Mouse (Mus musculus) ovary, postnatal 36 days (tissue): ENCODE measurements around the gene Zc3h18.
A peak's percentile ranks its signal among the peaks of the same experiment; 100 is the strongest.

Experiments used
- DNase-seq: peaks from one replicate; pipeline ENCODE4 v3.0.0; 2022; ENCODE audit warnings: low spot score, mixed read lengths

Zc3h18 gene

DNA sequence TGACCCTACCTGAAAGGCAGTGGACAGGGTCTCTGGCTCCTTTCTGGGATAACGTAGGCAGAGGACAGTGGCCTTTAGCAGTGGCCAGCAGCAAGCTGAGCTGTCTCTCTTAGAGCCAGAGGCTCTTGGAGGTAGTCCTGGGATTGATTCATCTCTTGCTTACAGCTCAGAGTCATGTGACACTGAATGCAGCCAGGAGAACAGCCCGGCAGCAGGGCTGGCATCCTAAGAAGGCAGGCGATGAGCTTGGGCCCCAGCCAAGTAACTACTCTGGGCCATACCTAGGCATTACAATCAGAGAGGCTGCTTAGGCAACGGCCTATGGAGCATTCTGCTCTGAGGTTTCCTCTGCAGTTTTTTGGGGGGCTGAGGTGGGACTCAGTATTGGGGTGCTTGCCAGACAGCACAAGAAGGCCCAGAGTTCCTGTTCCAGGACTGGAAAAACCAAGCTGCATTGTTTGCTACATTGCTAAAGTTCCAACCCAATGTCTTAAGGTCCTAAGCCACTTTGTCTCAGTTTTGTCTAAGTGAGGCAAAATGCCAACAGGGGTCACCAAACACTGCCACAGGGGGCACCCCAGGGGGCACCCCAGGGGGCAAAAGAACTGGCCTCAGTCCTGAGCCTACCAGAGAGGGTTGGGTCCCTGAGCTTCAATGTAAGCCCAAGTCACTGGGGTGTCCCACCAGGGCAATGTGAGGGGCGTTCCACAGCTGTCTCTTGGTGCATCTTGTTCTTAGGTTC is 28.4 kb upstream of the Zc3h18 start:
- no peak for DNase-seq

DNA sequence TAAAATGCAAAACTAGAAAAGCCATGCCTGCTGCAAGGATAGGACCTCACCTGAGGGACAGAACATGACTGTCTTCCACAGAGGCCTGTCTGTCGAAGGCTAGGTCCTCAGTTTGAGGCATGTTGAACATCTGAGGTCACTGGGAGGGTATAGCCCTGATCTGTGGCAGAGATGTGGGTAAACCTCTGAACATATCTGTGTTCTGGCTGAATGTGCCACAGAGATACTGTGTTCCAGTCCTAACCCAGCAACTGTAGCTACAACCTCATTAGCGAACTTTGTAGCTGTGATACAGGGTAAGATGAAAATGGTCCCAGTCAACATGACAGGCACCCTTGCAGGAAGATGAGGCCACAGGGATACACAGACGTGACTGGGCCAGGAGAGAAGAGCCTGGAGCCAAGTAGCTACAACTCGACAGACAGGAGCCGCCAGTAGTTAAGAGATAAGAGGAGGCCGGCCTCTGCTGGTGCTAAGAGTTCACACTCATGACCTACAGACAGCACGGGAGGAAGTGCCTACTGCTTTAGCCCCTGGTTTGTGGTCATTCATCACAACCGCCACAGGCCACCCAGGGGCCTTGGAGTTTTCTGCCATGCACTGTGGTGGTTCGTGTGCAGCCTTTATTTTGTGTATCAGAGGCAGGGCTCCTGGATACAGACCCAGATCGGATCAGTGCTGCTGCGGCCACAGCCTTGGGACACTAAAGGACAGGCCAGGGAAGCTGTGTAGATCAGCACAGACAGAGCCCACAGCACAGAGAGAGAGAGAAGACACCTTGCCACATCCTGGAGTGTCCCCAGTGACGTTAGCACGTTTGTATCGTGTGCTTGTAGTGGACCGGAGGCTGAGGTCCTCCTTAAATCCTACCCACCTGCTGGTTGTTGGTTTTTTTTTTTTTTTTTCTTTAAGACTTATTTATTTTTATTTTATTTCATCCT is 26.8 kb upstream of the Zc3h18 start:
- DNase-seq = no peak

DNA sequence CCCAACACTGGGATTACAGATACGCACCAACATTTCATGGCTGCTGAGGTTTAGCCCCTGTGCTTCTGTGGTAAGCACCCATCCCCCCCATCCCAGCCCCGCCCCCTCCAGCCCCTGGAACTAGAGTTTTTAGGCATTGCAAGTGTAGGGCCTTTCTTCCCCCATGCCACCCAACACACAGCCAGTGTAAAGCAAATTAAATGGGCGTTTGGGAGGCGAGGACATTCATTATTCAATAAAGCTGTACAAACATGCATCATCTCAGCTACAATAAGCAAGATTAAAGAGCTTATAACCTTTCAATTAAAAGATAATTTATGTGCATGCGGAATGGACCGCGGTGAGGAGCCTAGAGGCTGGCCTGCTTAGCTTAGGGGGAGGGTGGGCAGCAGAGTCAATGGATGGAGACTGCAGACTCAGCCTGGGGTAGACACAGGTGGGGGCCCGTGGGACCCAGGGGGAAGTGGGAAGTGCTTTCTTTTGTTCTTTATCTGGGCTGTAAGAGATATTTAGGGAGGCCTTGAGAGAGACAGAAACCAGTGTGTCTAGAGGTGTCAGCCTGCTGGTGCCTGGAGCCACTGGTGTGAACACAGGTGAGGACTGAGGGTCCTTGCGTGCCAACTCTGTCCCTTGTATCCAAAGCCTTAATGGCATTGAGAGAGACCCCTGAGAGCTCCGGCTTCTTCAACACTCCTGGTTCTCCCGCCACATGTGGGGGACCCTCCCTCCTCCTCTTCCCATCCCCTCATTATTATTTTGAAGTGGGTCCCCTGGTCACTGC is 25.9 kb upstream of the Zc3h18 start:
- DNase-seq = no peak

DNA sequence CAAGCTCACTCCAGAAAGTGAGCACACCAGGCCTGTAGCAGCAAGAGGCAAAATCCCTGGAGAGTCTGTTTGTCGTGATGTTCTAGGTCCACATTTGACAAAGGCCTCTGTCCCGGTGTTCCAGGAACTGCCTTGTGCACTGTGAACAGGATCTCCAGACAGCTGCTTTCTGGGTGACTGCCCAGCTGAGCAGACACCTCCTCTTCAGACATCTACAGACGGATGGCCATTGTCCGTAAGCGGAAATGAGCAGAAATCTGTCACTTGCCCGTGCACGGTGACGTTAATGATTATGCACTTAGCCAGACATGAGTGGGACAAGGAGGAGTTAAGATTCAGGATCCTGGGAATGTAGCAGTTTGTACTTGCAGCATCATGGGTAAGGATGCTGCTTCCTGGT is 22.3 kb upstream of the Zc3h18 start:
- DNase-seq = no peak

DNA sequence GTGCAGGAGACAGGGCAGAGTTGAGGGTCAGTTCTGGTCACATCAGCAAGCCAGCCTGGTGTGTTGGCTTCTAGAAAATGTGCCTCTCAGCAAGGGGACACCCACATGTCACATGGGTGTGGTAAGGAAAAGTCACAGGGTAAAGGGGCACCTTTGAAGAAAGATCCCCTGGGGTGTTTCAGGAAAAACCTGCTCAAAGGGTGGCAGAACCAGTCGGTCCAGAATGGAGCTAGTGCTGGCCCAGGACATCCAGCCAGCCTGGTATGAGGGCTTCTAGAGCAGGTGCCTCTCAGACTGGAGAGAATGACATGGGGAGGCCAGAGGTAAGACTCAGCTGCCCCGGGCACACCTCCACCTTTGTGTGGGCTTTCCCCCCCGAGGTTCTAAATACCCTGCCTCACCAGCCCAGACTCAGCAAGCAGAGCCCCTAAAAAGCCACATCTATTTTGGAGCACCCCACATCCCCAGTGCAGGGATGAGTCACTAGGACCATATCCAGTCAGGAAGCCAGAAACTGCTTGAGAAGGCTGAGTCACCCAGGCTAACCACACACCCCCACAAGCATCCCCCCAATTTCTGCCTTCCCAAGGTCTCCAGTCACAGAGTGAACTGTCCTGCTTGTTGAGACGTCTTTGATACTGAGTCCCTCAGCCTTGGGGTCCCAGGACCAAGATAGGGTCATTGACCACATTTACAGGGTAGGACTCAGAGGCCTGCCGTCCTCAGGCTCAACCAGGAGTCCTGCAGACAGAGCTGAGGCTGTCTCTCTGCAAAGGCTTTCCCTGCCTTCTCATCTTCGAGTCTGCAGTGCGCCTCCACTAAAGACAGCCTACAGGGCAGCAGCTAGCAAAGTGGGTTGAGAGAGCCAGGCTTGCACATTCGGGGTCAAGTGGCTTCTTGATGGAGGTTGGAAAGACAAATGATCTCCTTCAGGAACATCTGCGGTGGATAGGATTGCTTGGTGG is 20.5 kb upstream of the Zc3h18 start:
- no peak for DNase-seq

DNA sequence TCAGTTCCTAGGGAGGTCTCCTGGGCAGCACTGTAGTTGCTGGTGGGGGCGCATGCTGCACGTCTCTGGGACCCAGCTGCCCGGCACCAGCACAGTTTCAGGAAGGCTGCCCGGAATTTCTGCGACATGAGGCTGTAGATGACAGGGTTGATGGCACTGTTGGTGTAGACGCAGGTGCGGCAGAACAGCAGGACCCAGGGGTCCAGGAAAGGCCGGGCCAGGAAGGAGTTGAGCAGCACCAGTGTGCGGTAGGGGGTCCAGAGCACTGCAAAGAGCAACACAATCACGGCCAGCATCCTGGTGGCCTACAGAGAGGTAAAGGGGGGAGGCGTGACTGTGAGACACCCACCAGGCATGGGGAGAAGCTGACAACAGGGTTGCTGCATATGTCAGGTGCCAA is 19.2 kb upstream of the Zc3h18 start:
- DNase-seq = no peak

DNA sequence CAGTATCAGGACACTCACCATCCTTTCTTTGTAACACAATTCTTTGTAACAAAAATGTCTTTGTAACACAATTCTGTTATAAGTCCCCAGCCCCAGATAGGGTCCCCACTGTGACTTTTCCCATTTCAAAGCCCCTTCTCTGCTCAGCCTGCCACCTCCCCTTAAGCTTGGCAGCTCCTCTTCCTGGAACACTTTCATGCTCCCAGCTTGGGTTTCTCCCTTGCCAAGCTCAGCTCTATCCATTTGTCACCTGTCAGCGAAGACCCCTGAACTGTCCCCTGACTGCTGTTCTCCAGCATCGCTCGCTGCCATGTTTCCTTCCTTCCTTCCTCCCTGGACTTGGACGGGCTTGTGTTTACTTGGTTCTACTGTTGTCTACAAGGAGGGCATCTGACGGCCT is 18.8 kb upstream of the Zc3h18 start:
- DNase-seq = no peak

DNA sequence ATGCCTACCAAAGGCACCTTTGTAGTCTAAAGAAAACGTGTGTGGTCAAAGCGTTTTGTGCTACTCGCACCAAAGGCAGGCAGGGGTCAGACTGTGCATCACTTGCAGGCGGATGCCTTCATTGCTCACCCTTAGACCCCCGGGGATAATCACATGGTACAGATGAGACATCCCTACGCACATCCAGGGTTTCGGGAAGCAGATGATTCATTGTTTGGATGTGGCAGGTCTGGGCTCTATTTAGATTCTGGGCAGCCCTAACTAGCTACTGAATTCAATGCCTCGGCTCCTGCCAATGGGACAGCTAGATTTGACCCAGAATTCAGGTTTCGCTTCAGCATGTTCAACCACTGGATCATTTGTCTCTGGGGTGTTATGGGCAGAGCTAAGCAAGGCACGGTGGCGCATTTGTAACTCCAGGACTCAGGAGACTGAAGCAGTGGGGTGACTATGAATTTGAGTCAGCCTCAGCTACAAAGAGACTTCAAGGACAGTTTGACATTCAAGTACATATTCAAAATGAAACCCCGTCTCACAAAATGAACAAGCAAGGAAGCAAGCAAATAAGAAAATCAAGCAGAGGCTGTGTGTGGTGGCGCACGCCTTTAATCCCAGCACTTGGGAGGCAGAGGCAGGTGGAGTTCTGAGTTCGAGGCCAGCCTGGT is 17.2 kb upstream of the Zc3h18 start:
- DNase-seq = no peak

DNA sequence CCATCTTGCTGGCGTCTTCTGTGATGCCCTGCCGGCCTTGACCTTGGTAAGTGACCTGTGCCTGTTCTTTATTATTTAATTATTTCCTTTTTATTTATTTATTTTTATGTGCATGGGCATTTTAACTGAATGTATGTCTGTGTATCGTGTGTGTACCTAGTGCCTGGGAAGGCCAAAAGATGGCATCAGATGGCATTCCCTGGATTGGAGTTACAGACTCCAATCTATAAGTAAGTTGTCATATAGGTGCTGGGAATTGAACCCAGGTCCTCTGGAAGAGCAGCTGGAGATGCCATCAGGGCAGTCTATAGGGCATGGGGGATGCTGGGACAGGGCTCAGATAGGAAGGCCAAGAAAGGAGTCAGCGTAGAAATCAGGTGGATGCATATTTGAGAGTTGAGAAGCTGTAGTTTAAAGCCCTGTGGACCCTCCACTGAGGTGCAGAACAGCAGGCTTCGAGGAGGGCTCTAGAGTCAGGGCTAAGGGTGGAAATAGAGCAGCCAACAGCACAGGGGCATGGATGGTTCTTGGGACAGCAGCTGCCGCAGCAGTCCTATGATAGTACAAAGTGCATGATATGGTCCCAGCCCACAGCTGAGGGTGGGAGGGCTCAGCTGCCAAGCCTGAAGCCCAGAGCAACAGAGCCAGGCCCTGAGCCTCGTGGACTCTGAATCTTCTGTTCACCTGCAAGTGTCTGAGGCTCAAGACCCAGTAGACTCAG is 15.6 kb upstream of the Zc3h18 start, which contains the start of gene Trhr2:
Trhr2 (minus strand) TSS at position 51 of the 721 bp plus-strand sequence.
- no peak for DNase-seq

DNA sequence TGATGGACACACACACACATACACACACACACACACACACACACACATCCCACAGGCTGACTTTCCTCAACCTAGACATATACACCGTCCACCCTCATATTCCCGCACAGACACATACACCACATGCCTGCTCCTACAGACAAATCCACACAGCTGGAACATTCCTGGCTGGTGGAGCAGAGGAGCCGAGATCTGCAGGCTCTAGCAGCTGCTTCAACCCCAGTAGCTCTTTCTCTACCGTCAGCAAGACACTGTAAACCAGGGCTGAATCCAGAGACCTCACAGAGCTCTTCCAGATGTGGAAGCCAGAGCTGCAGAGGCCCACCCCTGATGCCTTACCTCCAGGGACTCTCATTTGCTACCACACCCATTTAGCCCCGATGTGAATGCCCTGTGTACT is 14.1 kb upstream of the Zc3h18 start:
- no peak for DNase-seq

DNA sequence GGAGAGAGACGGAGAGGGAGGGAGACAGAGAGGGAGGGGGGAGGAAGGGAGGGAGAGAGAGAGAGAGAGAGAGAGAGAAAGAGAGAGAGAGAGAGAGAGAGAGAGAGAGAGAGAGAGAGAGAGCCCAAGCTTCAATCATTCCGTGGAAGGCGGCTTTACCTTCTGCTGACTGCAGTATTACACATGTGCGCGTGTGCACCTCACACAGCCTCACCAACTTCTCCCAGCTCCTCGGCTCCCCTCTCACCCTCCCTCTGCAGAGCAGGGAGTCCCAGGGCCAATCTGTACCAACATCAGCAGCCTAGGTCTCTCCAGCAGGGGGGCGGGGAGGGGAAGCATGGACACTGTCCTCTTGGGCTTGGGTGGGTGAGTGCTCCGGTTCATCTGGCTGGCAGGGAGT is 13.4 kb upstream of the Zc3h18 start:
- DNase-seq = no peak

DNA sequence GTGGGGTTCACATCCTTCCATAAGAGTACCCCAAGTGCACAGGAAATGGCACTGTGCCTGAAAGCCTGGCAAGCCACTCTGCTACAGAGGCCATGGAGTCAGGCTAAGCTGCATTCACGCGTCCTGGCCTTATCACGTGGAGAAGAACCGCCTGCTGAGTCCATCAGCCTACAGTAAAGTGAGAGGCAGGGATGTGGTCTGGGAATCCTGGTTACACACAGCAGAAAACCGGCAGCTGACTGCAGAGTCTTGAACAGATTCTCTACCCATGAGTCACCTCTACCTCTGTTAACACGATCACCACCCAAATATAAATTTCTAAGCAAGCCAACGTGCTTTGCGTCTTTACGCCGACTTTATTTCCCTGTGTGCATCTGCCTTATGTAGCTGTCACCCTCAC is 7.9 kb upstream of the Zc3h18 start:
- DNase-seq = no peak

DNA sequence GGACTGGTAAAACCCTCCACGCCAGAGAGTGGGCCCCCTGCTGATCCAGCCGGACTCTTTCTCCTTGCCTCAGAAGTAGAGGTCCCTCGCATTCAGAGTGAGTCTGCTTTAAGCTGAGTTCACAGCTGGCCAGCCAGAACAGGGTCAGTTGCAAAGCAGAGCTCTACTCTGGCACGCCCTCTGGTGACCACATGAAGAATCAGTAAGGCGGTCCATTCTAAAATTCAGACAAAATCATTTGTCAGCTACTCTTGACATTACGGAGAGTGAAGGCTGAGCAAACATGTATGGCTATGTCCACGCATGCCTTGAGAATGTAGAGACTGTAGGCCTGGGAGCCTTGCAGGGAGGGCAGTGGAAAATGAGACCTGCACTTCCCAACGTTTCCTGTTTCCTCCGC is 6.7 kb upstream of the Zc3h18 start:
- DNase-seq = peak; percentile 66

DNA sequence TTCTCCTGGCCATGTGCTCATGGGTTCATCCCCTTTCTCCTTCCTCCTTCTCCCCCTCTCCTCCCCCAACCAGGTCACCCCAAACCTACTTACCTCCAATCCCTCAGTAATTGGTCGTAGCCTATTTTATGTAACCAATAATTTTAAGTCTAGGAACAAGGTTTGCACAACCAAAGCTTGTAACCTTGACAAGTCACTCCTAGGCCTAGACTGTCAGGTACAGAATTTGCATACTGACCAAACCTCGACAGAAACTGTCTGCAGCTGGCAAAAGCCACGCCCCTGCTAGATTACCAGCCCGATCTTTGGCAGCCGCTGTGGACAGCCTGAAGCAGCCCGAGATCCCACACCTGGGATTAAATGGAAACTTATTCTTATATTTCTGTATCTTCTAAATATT is 4.7 kb upstream of the Zc3h18 start:
- no peak for DNase-seq

DNA sequence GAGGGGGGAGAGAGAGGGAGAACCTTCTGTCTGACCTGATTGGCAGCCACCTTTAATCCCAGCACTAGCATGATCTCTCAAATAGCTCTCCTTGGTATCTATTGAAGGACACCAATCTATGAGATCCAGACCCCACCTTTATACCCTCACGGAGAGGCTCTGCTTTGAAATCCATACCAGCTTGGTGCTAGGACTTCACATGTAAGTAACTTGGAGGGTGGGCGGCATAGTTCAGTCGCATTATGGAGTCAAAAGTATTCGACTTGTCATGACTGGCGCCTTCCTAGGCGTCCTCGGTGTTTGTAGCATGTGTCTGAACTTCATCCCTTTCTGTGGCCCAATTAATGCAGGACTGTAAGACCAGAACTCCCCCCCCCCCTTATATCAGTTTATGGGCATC is 1.1 kb upstream of the Zc3h18 start:
- DNase-seq = no peak

DNA sequence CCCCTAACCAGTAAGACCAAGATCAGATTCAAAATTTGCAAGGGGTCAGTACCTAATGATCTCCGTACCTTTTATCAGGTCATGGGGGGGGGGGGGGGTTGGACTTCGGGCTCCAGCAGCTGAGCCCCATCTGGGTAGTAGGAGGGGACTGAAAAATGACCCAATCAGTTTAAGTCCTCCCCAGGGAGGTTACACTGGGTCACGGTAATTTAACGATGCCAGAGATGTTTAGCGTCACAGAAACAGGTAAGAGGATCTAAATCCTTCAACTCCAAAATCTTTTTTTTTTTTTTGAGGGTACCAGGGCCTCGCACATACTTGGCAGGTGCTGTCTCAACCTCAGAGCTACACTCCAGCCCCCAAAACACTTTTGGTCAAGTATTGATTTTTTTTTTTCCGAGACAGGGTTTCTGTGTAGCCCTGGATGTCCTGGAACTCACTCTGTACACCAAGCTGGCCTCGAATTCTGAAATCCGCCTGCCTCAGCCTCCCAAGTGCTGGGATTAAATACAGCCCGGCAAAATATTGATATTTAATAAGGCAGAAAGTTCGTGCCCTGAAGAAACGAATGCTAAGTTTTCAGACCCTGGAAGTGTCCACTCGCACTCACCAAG is 551 bp upstream of the Zc3h18 start:
- no peak for DNase-seq

DNA sequence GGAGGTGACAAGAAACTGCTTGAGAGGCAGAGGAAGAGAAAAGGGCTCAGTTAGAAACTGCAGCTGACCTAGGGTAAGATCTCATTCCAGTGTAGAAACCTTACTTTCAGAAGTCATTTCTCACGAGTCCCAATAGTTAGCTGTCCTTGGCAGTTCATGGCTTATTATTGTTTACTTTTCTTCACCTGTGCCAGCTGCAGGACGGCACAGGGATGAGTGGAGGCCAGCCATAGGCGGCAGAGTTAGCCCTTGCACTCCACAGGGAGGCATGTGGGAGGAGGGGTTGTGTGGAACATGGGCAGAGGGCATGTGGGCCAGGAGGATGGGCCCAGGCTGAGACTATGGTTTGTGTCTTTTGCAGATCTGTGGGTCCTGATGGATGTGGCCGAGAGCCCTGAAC is 6.6 kb downstream of the Zc3h18 start:
- DNase-seq = no peak

DNA sequence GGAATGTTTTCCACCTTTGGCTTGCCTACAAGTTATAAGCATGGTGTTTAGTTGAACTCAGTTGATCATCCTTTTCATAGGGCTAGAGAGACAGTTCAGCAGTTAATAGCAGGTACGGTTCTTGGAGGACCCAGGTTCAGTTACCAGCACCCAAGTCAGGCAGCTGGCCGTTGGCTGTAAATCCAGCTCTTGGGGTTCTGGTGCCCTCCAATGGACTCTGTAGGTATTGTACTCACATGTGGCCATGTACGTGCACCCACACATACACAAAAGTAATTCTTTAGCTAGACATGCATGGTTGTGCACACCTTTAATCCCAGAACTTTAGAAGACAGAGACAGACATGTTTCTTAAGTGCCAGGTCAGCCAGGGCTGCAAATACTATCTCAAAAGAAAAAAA is 12.9 kb downstream of the Zc3h18 start:
- DNase-seq = no peak

DNA sequence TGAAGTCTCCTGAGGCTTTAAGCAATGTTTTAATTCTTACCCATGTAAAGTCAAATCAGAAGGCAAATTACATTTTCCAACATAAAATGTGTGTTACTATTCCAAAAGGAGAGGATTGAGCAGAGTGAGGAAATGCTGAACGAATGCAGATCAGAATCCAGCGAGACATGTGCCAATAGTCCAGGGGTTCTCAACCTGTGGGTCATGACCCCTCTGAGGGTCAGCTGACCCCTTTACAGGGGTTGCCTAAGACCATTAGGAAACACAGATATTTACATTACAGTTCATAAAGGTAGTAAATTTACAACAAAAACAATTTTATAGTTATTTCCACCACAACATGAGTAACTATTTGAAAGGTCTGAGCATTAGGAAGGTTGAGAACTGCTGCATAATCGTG is 14.3 kb downstream of the Zc3h18 start:
- no peak for DNase-seq

DNA sequence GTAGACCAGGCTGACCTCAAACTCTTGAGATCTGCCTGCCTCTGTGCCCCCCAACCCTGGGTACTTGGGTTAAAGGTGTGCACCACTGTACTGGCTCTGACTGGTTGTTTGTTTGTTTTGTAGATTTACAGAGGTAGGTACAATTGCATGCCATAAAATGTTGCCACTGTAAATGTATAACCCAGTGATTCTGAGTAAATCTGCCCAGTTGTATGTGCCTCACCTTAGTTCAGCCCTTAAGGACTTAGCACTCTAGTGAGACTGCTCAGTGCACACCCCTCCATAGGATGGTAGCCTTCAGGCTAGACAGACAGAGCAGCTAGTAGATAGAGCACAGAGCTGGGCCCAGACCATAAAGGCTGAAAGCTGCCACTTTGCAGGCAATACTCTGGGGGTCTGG is 17.3 kb downstream of the Zc3h18 start:
- DNase-seq = no peak
